Mouse (Mus musculus): Measurements from ENCODE around the gene Limd2.

DNA sequence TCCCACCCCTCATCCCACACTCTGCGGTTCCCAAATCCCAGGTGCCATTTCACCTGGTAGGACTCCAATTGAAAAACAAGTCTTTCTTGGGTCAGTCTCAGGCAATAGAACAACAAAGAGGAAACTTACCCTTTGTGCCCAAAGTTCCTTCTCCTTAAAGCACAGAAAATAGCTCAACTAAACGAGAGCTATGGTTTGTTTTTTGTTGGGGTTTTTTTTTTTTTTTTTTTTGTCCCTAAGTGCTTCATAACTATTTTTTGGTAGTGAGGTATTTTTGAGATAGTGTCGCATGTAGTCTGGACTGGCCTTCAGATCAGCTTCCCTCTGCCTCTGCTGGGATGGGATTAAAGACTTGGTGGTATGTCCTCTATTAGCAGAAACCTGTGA lies 33.5 kb upstream of the Limd2 start:
- no peak for TF ChIP-seq CTCF (IDR thresholded peaks at IDR 0.05; ENCODE audit: extremely low read depth, insufficient read depth, insufficient read length, insufficient replicate concordance)
- no peak for TF ChIP-seq POLR2A (IDR thresholded peaks at IDR 0.05; ENCODE audit: low read depth, low read length)
